Mouse (Mus musculus) liver, embryonic 14 days (tissue): Measurements from ENCODE around the gene Ppp1r1c. TPM values are rescaled to one million over a fixed set of nuclear protein-coding genes. Genes with fewer than 3 reads are reported as not detected.

Experiments used
- polyA plus RNA-seq: library from polyadenylated mRNA; depleted of rRNA; stranded (reverse); fragments of >200 nt; gene quantifications from 2 replicates; pipeline ENCODE4 v1.2.3, GENCODE M21; 2012; rRNA removed

The Ppp1r1c gene
- not detected in 2 replicates for polyA plus RNA-seq

GRCm38 (mm10) chr2:79707575-79707974 lies at the start of gene Ppp1r1c:
TSS of gene Ppp1r1c (plus strand) at chr2:79707780.

Other genes with a start within 250 kb of the Ppp1r1c start
- gene Itprid2, start 72.4 kb upstream of the Ppp1r1c start, polyA plus RNA-seq = 1.4 and 2.1 TPM in 2 replicates